Mouse (Mus musculus): ENCODE results near the gene Zrsr1.

Zrsr1 gene

GRCm38 (mm10) chr11:22972746-22973526 lies 1.1 kb downstream of the Zrsr1 start:
- peak; percentile 72 to 75 for DNase-seq (ENCODE audit: low read depth in 2 of 2, low spot score in 2 of 2)

GRCm38 (mm10) chr11:22973599-22973998 lies 1.8 kb downstream of the Zrsr1 start:
- no peak for DNase-seq (ENCODE audit: low read depth in 2 of 2, low spot score in 2 of 2)

GRCm38 (mm10) chr11:22978215-22978614 lies 6.4 kb downstream of the Zrsr1 start:
- DNase-seq (ENCODE audit: low read depth in 2 of 2, low spot score in 2 of 2) = no peak

- DNase-seq (ENCODE audit: low read depth in 2 of 2, low spot score in 2 of 2) = no peak
These were observed 6.9 kb downstream of the Zrsr1 start for GRCm38 (mm10) chr11:22978711-22979110.

- DNase-seq (ENCODE audit: low read depth in 2 of 2, low spot score in 2 of 2) = no peak
These were observed 7.4 kb downstream of the Zrsr1 start for GRCm38 (mm10) chr11:22979221-22979620.

- DNase-seq (ENCODE audit: low read depth in 2 of 2, low spot score in 2 of 2) = no peak
These were observed 9.2 kb downstream of the Zrsr1 start for GRCm38 (mm10) chr11:22981041-22981440.

- no peak for DNase-seq (ENCODE audit: low read depth in 2 of 2, low spot score in 2 of 2)
These were observed 9.7 kb downstream of the Zrsr1 start for GRCm38 (mm10) chr11:22981543-22981950.

- peak; percentile 93 to 96 for DNase-seq (ENCODE audit: low read depth in 2 of 2, low spot score in 2 of 2)
These were observed 10.4 kb downstream of the Zrsr1 start, which contains the start of the genes Gm28048 and Commd1 for GRCm38 (mm10) chr11:22981984-22982757. Gm28048 (minus strand) TSS chr11:22982090. Commd1 (minus strand) TSS chr11:22982382.

- no peak for DNase-seq (ENCODE audit: low read depth in 2 of 2, low spot score in 2 of 2)
These were observed 11.0 kb downstream of the Zrsr1 start for GRCm38 (mm10) chr11:22982846-22983245.

GRCm38 (mm10) chr11:22985510-22985909 lies 13.7 kb downstream of the Zrsr1 start:
- no peak for DNase-seq (ENCODE audit: low read depth in 2 of 2, low spot score in 2 of 2)

- DNase-seq (ENCODE audit: low read depth in 2 of 2, low spot score in 2 of 2) = peak; percentile 50 to 71
These were observed 15.6 kb downstream of the Zrsr1 start for GRCm38 (mm10) chr11:22987357-22987756.

GRCm38 (mm10) chr11:22989786-22990185 lies 18.0 kb downstream of the Zrsr1 start:
- DNase-seq (ENCODE audit: low read depth in 2 of 2, low spot score in 2 of 2) = no peak

GRCm38 (mm10) chr11:22990393-22991126 lies 18.8 kb downstream of the Zrsr1 start, which contains the start of gene Cct4:
Cct4 (plus strand) TSS chr11:22990519.
- DNase-seq (ENCODE audit: low read depth in 2 of 2, low spot score in 2 of 2) = peak; percentile 77 to 78

GRCm38 (mm10) chr11:22991218-22991835 lies 19.5 kb downstream of the Zrsr1 start:
- no peak for DNase-seq (ENCODE audit: low read depth in 2 of 2, low spot score in 2 of 2)

- no peak for DNase-seq (ENCODE audit: low read depth in 2 of 2, low spot score in 2 of 2)
These were observed 22.5 kb downstream of the Zrsr1 start for GRCm38 (mm10) chr11:22994271-22994670.

GRCm38 (mm10) chr11:22995461-22995860 lies 23.7 kb downstream of the Zrsr1 start:
- DNase-seq (ENCODE audit: low read depth in 2 of 2, low spot score in 2 of 2) = no peak

GRCm38 (mm10) chr11:22998308-22998707 lies 26.5 kb downstream of the Zrsr1 start:
- DNase-seq (ENCODE audit: low read depth in 2 of 2, low spot score in 2 of 2) = no peak

GRCm38 (mm10) chr11:23005276-23005675 lies 33.5 kb downstream of the Zrsr1 start:
- DNase-seq (ENCODE audit: low read depth in 2 of 2, low spot score in 2 of 2) = no peak

- no peak for DNase-seq (ENCODE audit: low read depth in 2 of 2, low spot score in 2 of 2)
These were observed 35.3 kb downstream of the Zrsr1 start for GRCm38 (mm10) chr11:23007166-23007480.

- DNase-seq (ENCODE audit: low read depth in 2 of 2, low spot score in 2 of 2) = peak; percentile 61 to 74
These were observed 35.8 kb downstream of the Zrsr1 start, which contains the start of gene Fam161a for GRCm38 (mm10) chr11:23007481-23008180. Fam161a (plus strand) TSS chr11:23007531.
